Mouse (Mus musculus) neural tube, embryonic 15.5 days (tissue): ENCODE measurements at regions not wholly inside any gene's neighbourhood (a gene's known extent, or its start where the extent isn't known, plus 50 kb on each side); places are given as distances from the start of the nearest gene placed in this dataset.
"Not testable (repeated sequence)": the region's sequence is repeated elsewhere in the genome, so short reads cannot be mapped to it uniquely, and the experiment has no call there.

Experiments used
- ATAC-seq: fragments of 200-750 bp; cut with Nextera tagmentation; 2 replicates; pipeline ENCODE4 v1.8.0; 2017; ENCODE audit warnings: mild to moderate bottlenecking, moderate TSS enrichment, moderate library complexity; ENCODE audit not compliant: low FRiP score
- H3K27ac ChIP-seq: fragments of 300-500 bp; sonication (generic); replicated peaks from 2 replicates; pipeline ENCODE4 v1.5.1; 2015; ENCODE audit warnings: mild to moderate bottlenecking, inconsistent platforms
- H3K27me3 ChIP-seq: fragments of 300-500 bp; sonication (generic); replicated peaks from 2 replicates; pipeline ENCODE4 v1.6.1; 2015; ENCODE audit warnings: inconsistent platforms
- H3K36me3 ChIP-seq: fragments of 300-500 bp; sonication (generic); 2 replicates; pipeline ENCODE4 v1.6.1; 2015; ENCODE audit warnings: inconsistent platforms
- H3K4me1 ChIP-seq: fragments of 300-500 bp; sonication (generic); 2 replicates; pipeline ENCODE4 v1.6.1; 2015; ENCODE audit warnings: inconsistent platforms
- H3K4me2 ChIP-seq: fragments of 300-500 bp; sonication (generic); 2 replicates; pipeline ENCODE4 v1.6.1; 2015; ENCODE audit warnings: inconsistent platforms, mild to moderate bottlenecking, moderate library complexity
- H3K4me3 ChIP-seq: fragments of 300-500 bp; sonication (generic); replicated peaks from 2 replicates; pipeline ENCODE4 v1.5.1; 2015; ENCODE audit warnings: mild to moderate bottlenecking, inconsistent platforms
- H3K9ac ChIP-seq: fragments of 300-500 bp; sonication (generic); replicated peaks from 2 replicates; pipeline ENCODE4 v1.6.1; 2015; ENCODE audit warnings: mild to moderate bottlenecking, inconsistent platforms
- H3K9me3 ChIP-seq: fragments of 300-500 bp; sonication (generic); replicated peaks from 2 replicates; pipeline ENCODE4 v1.6.1; 2016; ENCODE audit warnings: inconsistent platforms
- WGBS: fragments of 180-500 bp; shearing (Covaris S2); methylation state at CpG from one replicate; pipeline ENCODE4 v1.1.7; 2015; ENCODE audit warnings: mixed read lengths; 5-methylcytosine and 5-hydroxymethylcytosine counted together

- Histone ChIP-seq H3K4me3 (no peak overlapping the region), H3K4me1 (no peaks in the 10 kb centered on the region), H3K9me3 (no peaks in the 10 kb centered on the region), H3K9ac (no peak overlapping the region), H3K4me2 (no peak overlapping the region), H3K36me3 (no peaks in the 10 kb centered on the region), H3K27me3 (no peaks in the 10 kb centered on the region), H3K27ac (no peak overlapping the region)
- 14% methylated on average over 1 of the region's 1 CpGs for WGBS
- peak; percentile 88 for ATAC-seq
These were observed 192.3 kb downstream of the 1700008P02Rik start for GRCm38 (mm10) chr3:6427905-6428304.

- Histone ChIP-seq H3K4me2 (no peak overlapping the region), H3K9me3 (no peaks in the 10 kb centered on the region), H3K9ac (no peak overlapping the region), H3K27ac (no peak overlapping the region), H3K27me3 (no peaks in the 10 kb centered on the region), H3K36me3 (no peaks in the 10 kb centered on the region), H3K4me3 (no peak overlapping the region), H3K4me1 (no peaks in the 10 kb centered on the region)
- no peak for ATAC-seq
These were observed 219.4 kb downstream of the 1700008P02Rik start for GRCm38 (mm10) chr3:6400871-6401270.

GRCm38 (mm10) chr3:6385669-6386068, 234.6 kb downstream of the 1700008P02Rik start:
- Histone ChIP-seq H3K4me3 (no peak overlapping the region), H3K9ac (no peak overlapping the region), H3K4me2 (no peak overlapping the region), H3K36me3 (no peaks in the 10 kb centered on the region), H3K9me3 (no peaks in the 10 kb centered on the region), H3K4me1 (no peaks in the 10 kb centered on the region), H3K27me3 (no peaks in the 10 kb centered on the region), H3K27ac (no peak overlapping the region)
- ATAC-seq, result 0 out of 2 replicates have a peak, but pooled peaks have one; percentile 24

- Histone ChIP-seq H3K27me3 (no peaks in the 10 kb centered on the region), H3K27ac (no peak overlapping the region), H3K4me1 (no peaks in the 10 kb centered on the region), H3K9me3 (no peaks in the 10 kb centered on the region), H3K9ac (no peak overlapping the region), H3K4me2 (no peak overlapping the region), H3K36me3 (no peaks in the 10 kb centered on the region), H3K4me3 (no peak overlapping the region)
- ATAC-seq, result no peak
These were observed 237.3 kb downstream of the 1700008P02Rik start for GRCm38 (mm10) chr3:6382896-6383295.

- H3K4me1 ChIP-seq, result no peaks in the 10 kb centered on the region
- 64% methylated on average over 1 of the region's 1 CpGs for WGBS
These were observed 237.9 kb downstream of the 1700008P02Rik start for GRCm38 (mm10) chr3:6382296-6382695.

GRCm38 (mm10) chr3:6381732-6382131, 238.5 kb downstream of the 1700008P02Rik start:
- no peak for ATAC-seq
- 33% methylated on average over 5 of the region's 5 CpGs for WGBS
- H3K36me3 ChIP-seq, result no peaks in the 10 kb centered on the region
- H3K27ac ChIP-seq, result no peak overlapping the region
- no peaks in the 10 kb centered on the region for H3K9me3 ChIP-seq
- H3K27me3 ChIP-seq, result no peaks in the 10 kb centered on the region
- no peak overlapping the region for H3K4me2 ChIP-seq
- no peaks in the 10 kb centered on the region for H3K4me1 ChIP-seq
- H3K4me3 ChIP-seq, result no peak overlapping the region
- H3K9ac ChIP-seq, result no peak overlapping the region

More at GRCm38 (mm10) chr3:6382296-6382695, 237.9 kb downstream of the 1700008P02Rik start:
- ATAC-seq, result no peak
- Histone ChIP-seq H3K4me3 (no peak overlapping the region), H3K9ac (no peak overlapping the region), H3K27ac (no peak overlapping the region), H3K4me2 (no peak overlapping the region), H3K36me3 (no peaks in the 10 kb centered on the region), H3K27me3 (no peaks in the 10 kb centered on the region), H3K9me3 (no peaks in the 10 kb centered on the region)

- not testable (repeated sequence) for H3K9me3 ChIP-seq, H3K9ac ChIP-seq, H3K4me2 ChIP-seq, H3K27me3 ChIP-seq, ATAC-seq, H3K27ac ChIP-seq, H3K4me3 ChIP-seq, H3K36me3 ChIP-seq, H3K4me1 ChIP-seq
- WGBS, result 100% methylated on average over 1 of the region's 21 CpGs
These were observed 281.2 kb downstream of the 1700008P02Rik start for GRCm38 (mm10) chr3:6339001-6339400.

- no peak overlapping the region for H3K4me3 ChIP-seq
- H3K4me2 ChIP-seq, result no peak overlapping the region
- no peak for ATAC-seq
- no peaks in the 10 kb centered on the region for H3K27me3 ChIP-seq
- WGBS, result 56% methylated on average over 6 of the region's 6 CpGs
- H3K36me3 ChIP-seq, result no peaks in the 10 kb centered on the region
- no peak overlapping the region for H3K27ac ChIP-seq
- H3K4me1 ChIP-seq, result no peaks in the 10 kb centered on the region
- H3K9ac ChIP-seq, result no peak overlapping the region
- H3K9me3 ChIP-seq, result no peaks in the 10 kb centered on the region
These were observed 299.3 kb downstream of the 1700008P02Rik start for GRCm38 (mm10) chr3:6320818-6321504.

GRCm38 (mm10) chr3:6289500-6289899, 330.7 kb downstream of the 1700008P02Rik start:
- Histone ChIP-seq H3K4me1 (no peaks in the 10 kb centered on the region), H3K9me3 (no peaks in the 10 kb centered on the region), H3K9ac (no peak overlapping the region), H3K27me3 (no peaks in the 10 kb centered on the region), H3K4me2 (no peak overlapping the region), H3K36me3 (no peaks in the 10 kb centered on the region), H3K27ac (no peak overlapping the region), H3K4me3 (no peak overlapping the region)
- peak; percentile 85 for ATAC-seq

GRCm38 (mm10) chr3:6280636-6281035, 339.6 kb downstream of the 1700008P02Rik start:
- H3K27me3 ChIP-seq, result no peaks in the 10 kb centered on the region
- no peaks in the 10 kb centered on the region for H3K9me3 ChIP-seq
- H3K4me2 ChIP-seq, result no peak overlapping the region
- no peaks in the 10 kb centered on the region for H3K36me3 ChIP-seq
- H3K27ac ChIP-seq, result no peak overlapping the region
- no peak for ATAC-seq
- no peak overlapping the region for H3K4me3 ChIP-seq
- no peak overlapping the region for H3K9ac ChIP-seq
- no peaks in the 10 kb centered on the region for H3K4me1 ChIP-seq
